Mouse (Mus musculus) cerebellum, postnatal 4 days (tissue): ENCODE measurements around the gene Wdr89.

ENCODE experiments used
- DNase-seq, 2 experiments: peaks; one replicate each; pipeline ENCODE4 v3.0.0; 2022; ENCODE audit warnings: low spot score in 2 of 2, mixed read lengths in 1 of 2

Gene Wdr89

DNA sequence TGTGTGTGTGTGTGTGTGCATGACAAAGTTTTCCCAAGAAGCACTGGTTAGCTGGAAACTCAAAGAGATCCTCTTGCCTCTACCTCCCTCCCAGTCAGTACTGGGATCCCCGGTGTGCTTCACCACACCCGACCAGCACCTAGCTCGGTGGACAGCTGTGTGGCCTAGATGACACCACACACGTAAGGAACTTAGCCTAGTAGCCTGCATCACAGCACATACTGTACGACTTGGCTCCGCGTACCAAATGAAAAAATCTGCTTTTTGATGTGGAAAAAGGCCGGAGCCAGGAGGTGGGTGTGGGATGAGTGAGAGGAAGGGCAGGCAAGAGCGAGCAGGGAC, 450 bp downstream of the Wdr89 start:
- DNase-seq: no peak

DNA sequence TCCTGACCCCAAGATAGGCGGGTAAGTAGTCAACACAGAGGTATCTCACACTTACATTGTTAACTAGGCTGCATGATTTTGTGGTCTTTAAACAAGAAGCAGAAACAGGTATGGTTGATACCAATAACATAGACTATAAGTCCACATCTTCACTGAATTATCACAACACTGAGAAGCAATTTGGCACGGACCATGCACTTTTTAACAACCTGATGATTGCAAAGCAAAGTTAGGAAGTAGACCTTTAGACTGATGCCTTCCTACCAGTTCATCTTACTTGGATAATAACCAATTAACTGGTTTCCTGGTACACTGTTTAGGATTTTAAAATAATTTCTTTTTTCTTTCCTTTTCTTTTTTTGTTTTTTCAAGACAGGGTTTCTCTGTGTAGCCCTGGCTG, 1.1 kb downstream of the Wdr89 start:
- DNase-seq: no peak

DNA sequence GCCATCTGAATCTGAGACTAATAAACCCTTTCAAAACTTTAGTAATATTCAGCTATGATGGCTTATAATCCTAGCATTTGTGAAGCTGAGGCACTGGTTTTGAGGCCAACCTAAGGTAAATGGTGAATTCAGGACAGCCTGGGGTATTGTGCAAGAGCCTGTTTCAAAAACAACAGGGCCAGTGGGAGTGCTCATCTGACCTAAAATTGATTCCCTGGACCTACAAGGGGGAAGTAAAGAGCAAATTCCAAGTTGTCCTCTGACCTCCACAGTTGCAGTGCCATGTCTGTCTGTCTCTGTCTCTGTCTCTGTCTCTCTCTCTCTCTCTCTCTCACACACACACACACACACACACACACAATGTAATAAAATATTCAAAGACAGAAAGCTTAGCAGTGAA, 2.4 kb downstream of the Wdr89 start:
- no peak for DNase-seq

DNA sequence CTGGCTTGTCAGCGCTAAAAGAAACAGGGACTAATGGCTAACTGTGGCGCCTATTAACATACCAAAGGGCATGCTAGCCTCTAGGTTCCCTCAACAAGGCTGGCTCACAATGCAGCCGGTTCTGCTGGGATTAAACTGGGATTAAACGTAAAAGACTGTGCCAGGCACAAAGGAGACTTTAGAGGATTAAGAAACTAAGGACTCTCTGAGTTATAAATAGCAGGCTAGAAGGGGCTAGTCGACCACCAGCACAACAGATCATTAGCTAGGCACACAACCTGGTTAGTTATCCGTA, 4.9 kb downstream of the Wdr89 start:
- DNase-seq: no peak

DNA sequence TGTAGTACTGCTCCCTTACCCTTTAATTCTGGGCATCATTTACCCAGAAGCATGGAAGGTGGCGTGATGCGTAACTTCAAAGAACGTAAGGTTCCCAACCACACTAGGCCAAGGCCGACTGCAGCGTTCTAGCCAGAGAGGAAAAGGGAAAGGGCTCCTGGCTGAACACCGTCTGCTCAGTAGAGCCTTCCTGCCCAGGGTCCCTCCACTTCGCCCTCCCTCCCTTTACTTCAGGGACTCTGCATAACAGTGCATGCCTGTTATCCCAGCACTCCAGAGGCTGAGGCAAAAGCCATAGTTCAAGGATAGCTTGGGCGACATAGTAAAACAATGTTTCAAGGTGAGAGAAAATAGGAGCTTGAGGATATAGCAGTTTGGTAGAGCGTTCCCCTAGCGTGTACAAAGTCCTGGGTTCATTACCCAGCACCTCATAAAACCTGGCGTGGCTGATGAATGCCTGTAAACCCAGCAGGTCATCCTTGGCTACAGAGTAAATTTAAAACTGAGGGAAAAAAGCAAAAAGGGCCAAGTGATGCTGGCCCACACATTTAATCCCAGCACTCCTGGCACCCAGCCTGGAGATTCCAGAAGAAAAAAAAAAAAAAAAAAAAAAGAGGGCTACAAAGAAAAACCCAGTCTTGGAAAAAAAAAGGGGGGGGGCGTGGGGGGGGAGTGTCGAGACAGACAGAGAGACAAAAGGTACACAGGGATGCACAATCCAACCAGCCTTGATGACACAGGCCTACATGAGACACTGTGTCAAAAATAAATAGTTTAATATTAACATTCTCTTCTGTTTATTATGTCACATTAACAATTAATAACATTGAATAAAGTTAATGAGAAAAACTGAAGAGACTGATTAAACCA, 5.5 kb downstream of the Wdr89 start:
- no peak for DNase-seq

DNA sequence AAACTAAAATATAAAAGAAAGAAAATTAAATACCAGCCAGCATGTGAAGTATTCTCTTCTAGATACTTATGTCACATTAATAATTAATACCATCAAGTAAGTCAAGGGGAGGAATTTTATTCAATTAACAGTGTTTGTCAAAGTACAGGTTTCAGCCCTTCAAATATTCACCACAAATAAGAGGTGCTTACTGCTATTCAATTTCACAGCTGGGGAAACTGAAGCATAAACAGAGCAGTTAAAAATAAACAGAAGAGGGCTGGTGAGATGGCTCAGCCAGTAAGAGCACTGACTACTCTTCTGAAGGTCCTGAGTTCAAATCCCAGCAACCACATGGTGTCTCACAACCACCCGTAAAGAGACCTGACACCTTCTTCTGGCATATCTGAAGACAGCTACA, 7.0 kb downstream of the Wdr89 start:
- DNase-seq: no peak

DNA sequence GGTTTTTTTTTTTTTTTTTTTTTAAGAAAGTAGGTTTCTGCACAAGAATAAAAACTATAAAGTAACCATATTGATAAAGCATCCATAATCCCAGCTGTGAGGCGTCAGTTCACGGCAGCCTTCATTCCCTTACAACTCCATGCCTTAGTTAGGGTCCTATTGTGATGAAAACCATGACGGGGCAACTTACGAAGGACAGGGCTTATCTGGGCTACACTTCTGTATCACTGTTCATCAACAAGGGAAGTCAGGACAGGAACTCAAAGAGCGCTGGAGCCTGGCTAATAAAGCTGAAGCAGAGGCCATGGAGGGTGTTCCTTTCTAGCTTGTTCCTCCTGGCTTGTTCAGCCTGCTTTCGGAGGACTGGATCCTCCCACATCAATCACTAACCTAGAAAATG, 10.9 kb downstream of the Wdr89 start:
- DNase-seq: no peak

DNA sequence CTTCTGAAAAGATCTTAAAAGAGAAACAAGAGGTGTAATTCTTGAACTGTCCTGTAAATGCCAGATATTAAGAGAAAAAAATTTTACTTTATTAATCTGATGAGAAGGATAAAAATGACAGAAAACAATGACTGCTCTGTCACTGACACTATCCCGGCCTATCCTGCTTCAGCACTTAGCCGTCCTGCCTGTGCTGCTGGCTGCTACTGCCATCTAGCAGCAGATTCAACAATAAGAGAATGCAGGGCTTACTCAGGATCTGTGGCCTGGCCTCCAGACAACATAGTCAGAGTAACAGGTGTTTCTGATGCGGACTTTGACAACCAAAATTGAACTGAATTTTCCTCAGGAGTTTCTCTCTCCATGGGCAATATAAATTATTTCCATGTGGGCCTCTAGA, 12.8 kb downstream of the Wdr89 start:
- DNase-seq: peak in 1 of 2 experiments; percentile 12

DNA sequence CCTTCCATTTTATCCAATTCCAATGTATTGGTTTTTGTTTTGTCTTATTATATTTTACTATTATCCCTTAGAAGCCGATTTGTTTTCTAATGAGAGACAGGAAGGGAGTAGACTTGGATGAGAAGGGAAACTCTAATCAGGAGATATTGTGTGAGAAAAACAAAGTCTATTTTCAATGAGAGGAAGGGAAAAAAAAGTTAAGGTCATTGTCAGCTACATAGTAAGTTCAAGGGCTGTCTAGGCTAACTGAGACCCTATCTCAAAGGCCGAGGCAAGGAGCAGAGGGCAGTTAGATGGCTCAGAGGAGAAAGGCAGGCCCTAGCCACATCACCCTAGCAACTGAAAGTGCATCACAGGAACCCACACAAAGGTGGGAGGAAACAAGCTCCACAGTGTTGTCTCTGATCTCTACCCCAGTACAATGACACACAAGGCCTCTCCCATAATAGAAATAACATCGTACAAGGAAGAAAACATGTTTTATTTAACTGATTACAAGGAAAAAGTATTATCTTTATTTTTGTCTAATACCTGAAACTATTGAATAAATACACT, 15.0 kb downstream of the Wdr89 start:
- no peak for DNase-seq

DNA sequence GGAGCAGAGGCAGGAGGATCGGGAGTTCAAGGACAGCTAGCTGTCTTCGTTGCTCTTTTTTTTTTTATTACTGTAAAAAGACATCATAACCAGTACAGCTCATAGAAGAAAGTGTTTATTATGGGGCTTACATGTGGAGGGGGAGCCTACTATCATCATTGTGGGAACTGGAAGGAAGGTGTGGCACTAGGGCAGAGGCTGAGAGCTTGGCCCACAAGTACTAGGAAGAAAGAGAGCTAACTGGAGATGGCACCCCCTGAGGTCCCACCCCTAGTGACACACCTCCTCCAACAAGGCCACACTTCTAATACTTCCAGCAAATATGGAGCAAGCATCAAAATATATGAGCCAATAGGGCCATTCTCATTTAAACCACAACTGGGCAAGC, 19.6 kb downstream of the Wdr89 start:
- no peak for DNase-seq

DNA sequence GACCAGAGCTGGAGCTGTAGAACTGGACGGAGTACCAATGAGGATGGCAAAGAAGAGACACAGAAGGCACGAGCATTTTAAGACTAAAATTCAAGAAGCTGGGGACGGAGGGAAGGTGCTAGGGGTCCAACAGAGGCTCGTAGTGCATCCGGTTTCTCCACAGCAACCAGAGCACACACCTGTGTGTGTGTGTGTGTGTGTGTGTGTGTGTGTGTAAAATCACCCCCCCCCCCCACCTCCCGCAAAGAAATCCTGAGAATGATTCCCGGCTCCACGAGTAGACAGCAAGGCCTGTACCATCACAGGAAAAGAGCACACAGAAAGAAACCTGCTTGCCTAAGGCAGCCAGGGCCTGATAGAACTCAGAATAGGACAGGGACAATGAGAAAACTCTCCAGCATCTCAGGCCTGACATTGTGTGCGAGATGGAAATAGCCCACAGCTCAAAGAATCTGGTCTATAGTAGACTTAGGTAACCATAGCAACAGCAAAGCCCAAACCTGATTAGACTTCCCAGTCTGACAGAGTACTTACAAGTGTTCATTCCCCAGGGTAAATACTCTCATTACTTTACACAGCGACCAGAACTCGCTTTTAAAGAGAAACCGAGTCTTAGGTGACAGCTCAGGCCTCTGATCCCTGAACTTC, 20.2 kb downstream of the Wdr89 start:
- no peak for DNase-seq

DNA sequence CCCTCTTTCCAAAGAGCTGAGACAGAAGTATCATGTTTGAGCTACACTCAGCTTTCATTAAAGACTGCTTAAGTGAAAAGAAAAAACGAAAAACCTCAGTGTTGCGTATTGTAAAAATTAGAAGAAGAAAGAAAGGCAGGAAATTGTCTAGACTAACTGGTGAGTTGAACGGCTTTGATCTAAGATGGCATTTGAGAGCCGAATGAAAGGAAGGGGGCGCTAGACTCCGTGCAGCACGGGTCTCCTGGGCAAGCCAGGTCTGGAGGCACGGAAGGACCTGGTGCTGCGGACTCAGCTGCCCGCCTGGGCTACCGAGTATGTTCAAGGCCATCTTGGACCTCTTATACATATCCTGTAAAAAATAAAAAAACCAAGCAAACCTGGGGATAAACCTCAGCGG, 21.1 kb downstream of the Wdr89 start:
- DNase-seq: no peak

DNA sequence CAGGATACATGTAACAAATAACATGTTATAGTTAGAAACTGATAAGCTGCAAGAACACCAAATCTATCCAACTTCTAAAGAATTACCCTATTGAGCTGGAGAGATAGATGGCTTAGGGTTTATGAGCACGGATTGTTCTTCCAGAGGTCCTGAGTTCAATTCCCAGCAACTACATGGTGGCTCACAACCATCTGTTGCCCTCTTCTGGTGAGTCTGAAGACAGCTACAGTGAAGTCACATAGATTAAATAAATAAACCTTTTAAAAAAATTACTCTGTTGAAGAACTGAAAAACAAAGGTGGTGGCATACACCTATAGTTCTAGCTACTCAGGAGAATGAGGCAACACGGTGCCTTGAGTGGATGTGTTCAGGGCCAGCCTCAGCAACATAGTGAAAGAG, 21.7 kb downstream of the Wdr89 start:
- no peak for DNase-seq

DNA sequence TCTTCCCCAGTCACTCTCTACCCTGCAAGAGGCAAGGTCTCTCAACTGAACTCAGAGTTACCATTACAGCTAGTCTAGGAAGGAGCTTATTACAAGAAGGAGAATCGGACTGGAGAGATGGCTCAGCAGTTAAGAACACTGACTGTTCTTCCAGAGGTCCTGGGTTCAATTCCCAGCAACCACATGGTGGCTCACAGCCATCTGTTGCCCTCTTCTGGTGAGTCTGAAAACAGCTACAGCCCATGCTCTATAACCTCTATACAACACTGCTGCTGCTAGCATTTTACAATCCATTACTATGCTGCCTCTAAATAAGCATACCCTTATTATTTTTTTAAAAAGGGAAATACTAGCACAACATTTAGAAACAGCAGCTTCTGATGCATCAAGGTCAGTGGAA, 23.6 kb downstream of the Wdr89 start:
- no peak for DNase-seq

DNA sequence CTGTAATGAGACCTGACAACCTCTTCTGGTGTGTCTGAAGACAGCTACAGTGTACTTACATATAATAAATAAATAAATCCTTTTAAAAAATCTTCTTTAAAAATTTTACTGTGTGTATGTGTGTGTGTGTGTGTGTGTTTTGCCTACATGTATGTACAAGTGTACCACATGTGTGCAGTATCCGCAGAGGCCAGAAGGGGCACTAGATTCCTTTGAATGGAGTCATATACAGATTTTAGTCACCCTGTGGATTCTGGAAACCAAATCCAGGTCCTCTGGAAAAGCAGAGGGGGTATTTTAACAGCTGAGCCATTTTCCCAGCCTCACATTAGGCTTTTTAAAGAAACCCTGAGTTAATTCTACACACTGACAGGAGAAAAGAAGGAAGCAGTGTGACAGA, 27.6 kb downstream of the Wdr89 start:
- no peak for DNase-seq

DNA sequence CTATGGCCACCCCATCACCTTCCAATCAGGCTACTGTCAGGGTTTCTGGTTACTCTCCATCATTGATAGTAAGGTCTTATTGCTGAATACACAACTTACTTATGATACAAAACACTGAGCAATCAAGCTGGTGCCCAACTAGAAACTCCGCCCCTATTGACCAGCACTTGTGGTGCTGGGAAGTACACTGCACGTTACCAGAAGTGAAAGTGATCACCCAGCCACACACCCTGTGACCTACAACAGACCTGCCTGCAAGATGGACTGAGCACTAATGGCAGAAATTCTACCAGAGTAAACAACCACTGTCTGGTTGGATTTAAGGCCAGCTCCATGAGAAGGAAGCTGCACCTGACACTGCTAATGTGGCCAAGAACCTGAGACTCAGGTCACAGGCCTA, 31.0 kb downstream of the Wdr89 start:
- DNase-seq: no peak

DNA sequence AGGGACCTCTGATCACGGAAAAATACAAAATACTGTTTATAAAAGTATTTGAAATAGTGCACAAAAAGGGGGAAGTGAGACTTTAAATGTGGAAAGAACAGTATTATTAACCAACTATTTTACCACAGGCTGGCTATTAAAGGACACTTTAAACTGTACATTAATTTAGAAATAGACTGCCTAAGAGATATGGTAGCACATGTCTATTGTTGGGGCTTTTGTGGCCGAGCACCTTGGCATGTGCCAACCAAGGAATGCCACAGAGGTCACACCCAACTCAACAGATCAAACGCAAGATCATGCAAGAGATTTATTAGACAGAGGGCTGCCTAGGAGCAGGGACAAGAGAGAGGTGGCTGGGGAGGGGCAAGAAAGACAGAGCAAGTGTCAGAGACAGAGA, 32.2 kb downstream of the Wdr89 start:
- no peak for DNase-seq

DNA sequence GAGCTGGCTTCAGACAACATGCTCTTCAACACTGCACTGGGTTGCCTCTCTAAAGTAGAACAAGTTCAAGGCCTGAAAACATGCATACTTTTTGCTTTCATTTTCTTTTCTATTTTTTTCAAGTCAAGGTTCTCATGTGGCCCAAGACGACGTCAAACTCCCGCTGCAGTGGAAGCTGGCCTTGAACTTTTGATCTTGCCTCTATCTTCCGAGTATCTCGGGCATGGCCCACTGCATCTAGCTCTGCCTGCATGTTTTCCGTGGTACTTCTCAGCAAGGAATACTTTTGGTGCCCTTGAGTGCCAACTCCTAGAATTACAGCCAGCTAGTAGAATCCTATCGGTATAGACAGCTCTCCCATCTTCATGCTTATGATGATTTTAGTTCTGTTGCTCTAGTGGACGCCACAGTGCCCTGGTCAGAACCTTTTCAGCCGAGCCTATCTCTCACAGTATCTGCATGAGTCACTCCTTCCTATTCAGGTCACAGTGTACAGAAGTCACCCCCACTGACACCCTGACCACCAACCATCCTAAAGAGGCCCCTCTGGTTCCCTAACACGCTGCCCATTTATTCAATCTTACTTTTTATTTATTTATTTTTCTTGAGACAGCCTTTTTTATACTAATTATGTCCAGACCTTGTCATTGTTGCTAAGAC, 33.4 kb downstream of the Wdr89 start:
- no peak for DNase-seq

DNA sequence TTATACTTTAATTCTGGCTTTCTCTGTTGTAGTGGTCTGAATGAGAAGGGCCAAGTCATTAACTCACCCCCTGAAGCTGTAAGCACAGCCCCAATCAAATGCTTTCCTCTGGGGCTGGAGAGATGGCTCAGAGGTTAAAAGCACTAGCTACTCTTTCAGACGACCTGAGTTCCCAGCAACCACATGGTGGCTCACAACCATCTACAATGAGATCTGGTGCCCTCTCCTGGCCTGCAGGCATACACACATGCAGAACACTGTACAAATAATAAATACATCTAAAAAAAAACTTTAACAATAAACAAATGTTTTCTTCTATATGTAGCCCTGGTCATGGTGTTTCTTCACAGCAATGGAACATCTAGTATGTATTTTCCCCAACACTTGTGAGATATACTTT, 39.7 kb downstream of the Wdr89 start:
- DNase-seq: no peak

DNA sequence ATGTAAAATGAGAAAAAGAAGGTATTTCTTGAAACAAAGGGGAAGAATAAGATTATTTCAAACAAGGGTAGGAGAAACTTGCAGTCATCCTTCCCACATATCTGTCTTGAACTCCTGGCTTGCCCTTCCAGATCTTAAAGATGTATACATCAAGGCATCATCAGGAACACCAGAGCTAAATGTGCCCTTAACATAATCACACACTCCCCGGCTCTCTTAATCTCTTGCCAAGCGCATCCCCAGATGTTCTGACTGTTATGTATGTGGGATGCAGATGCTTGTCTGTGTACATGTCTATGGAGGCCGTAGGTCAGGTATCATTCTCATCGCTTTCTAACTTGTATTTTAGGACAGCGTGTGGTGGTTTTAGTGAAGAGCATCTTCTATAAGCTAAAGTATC, 46.0 kb downstream of the Wdr89 start:
- DNase-seq: no peak

DNA sequence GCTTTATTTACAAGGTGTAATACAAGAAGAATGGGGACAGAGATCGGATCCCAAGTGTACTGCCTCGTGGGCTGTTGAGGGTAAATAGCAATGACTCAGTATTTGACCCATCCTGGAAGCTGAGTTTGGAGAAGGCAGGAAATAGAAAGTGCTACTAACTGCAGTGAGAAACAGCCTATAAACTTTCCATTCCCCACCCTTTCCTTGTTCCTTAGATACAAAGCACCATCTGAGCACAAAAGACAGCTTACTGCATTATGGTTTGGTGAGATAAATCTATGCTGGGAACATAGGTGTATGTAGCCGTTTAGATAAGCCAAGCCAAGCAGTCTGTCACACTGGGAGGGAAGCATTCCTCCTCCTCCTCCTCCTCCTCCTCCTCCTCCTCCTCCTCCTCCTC, 46.5 kb downstream of the Wdr89 start:
- no peak for DNase-seq

DNA sequence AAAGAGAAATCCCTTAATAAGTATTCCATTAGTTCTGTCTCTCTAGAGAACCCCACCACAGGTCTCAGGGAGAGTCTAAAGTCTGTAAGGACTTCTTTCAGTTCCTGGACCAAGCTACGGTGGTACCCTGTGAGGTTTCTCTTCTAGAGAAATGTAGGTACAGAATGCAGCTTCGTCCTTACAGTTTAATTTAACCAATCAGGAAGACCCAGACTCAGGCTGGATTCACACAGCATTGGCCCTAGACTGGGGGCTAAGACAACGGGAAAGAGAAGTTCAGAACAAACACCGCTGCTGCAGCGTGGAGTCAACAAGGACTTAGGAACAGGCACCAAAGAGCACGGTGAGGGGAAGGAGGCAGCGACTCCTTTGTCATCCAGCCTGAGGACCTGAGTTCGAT, 52.5 kb downstream of the Wdr89 start:
- no peak for DNase-seq

DNA sequence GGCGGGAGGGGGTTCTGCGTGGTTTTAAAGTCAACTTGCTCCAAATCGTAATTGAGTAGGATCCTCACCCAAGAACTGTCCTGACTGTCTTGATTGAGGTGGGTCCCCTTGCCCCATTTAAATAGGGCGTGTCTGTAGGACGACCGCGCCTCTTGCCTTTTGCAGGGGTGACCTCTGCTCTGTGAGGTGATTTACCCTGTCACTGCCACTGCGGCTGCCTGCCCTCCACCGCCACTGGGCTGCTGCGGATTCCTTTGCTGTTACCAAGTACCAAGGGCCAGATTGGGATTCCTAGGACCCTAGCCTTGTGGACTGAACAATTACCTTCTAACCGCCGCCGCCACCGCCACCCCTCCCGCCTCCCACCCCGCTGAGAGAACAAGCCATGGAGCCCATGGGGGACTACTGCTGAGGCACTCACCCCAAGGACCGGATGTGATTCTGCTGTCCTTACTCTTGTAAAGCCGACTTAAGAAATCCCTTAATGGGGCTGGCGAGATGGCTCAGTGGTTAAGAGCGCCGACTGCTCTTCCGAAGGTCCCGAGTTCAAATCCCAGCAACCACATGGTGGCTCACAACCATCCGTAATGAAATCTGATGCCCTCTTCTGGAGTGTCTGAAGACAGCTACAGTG, 53.1 kb downstream of the Wdr89 start:
- DNase-seq: no peak
